Mouse (Mus musculus) liver, embryonic 14.5 days (tissue): Measurements from ENCODE around the gene Kng1.

Experiments used
- CTCF ChIP-seq: IDR thresholded peaks from 2 replicates; pipeline ENCODE4 v1.5.1; 2016; ENCODE audit warnings: antibody characterized with exemption, low read depth, control low read depth
- EP300 ChIP-seq: IDR thresholded peaks from 2 replicates; pipeline ENCODE4 v1.6.1; 2016; ENCODE audit warnings: antibody characterized with exemption, low read depth

DNA sequence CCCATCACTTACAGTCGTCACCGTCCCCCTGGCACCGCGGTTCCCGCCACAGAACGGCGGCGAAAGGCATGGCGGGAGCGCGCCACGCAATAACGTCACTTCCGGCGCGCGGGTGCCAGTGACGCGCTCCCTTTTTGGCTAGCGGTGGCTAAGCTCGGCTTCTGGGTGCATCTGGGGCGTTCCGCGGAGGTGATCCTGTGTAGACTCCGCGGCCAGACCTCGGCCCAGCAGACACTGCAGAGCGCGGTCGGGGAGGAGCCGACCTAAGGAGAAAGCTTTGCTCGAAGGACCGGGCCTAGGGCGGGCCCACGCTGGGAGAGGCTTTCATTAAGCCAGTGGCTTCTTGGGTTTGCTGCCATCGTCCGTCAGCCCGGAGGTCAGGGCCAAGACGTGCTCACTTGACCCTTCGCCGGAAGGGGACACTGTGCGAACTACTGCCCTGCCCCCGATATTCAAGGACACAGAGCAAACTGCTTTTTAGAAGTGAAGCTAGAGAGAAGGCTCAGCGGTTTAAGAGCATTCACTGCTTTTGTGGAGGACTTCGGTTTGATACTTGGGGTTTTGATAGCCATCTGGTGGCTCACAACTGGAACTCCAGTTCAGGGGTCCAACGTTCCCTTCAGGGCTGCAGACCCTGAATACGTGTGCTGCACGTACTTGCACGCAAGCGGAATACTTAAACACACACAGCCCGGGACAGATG, 70.2 kb downstream of the Kng1 start, which contains the start of gene Rfc4:
- TF ChIP-seq CTCF (peak; percentile 51), EP300 (no peak)
